Mouse (Mus musculus) bone marrow macrophage, adult 2 months (primary cell): ENCODE measurements around the gene Sec22b.

Source experiments
- CTCF ChIP-seq: IDR thresholded peaks from 2 replicates; pipeline ENCODE4 v1.5.1; 2012; ENCODE audit warnings: low read depth, mild to moderate bottlenecking, low read length, moderate library complexity
- POLR2A ChIP-seq: IDR thresholded peaks from 2 replicates; pipeline ENCODE4 v1.6.1; 2012; ENCODE audit warnings: mild to moderate bottlenecking, low read depth, low read length, borderline replicate concordance

DNA sequence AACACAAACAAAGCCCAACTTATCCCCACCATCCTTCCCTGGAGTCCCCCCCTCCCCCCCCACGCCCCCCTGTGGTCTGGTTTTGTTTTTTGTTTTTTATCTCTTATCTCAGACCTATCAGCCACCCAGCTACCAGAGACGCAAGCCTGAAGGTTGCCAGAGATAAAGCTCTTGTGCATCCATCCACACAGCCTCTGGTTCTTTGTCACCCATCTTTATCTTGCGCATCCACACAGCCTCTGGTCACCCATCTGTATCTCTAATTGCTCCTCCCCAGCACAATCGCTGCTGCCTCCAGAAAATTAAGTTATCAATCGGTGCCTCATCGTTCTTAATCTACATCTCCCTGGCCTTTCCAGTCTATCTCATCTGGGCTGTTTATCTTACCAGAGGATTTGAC lies 10.8 kb upstream of the Sec22b start:
- TF ChIP-seq CTCF (no peak), POLR2A (no peak)
